Mouse (Mus musculus): ENCODE results near the gene Fam57a. TPM values are rescaled to one million over a fixed set of nuclear protein-coding genes. Genes with fewer than 3 reads are reported as not detected.
"Not testable (repeated sequence)": the region's sequence is repeated elsewhere in the genome, so short reads cannot be mapped to it uniquely, and the experiment has no call there.

Gene Fam57a
- polyA plus RNA-seq, 1 experiment from 2014 or later: 19.9 TPM

DNA sequence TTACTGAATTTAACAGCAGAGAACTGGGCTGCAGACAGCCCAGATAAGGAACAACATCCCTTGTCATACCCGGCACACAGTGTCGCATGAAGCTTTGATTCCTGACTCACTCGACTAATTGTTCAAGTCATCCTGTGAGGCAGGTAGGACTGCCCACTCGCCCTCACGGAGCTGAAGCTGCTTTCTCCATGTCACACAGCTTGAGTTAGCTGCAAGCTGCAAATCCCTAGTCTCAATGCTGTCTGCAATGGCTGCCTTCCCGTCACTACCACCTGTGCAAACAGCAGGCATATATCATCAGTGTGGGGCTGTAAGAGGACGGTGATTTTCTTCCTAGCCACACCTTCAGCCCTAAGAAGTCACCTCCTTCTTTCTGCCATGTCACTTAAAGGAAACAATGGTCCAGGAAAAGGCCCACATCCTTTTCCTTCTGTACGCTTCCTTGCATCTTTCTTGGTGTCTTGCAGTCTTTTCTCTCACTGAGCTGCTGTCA, 17.6 kb downstream of the Fam57a start:
- Histone ChIP-seq H3K27me3 (replicated peaks; ENCODE audit: control insufficient read depth, insufficient read depth, low read length) (no peaks in the 10 kb centered on the region), H3K9ac (ENCODE audit: low read depth, low read length) (no peak overlapping the region; the same call in 1 of the 2 replicates), H3K4me3 (ENCODE audit: low read depth, low read length) (peak overlapping the region; percentile 17), H3K4me1 (replicated peaks; ENCODE audit: control insufficient read depth, insufficient read depth, low read length) (no peaks in the 10 kb centered on the region; the same call in 1 of the 2 replicates), H3K27ac (ENCODE audit: low read depth, low read length) (peak overlapping the region; percentile 76), H3K4me2 (replicated peaks; ENCODE audit: low read depth) (peak overlapping the region; percentile 52), H3K36me3 (ENCODE audit: control insufficient read depth, insufficient read depth) (no peaks in the 10 kb centered on the region), H3K9me3 (ENCODE audit: control insufficient read depth) (no peaks in the 10 kb centered on the region)
- TF ChIP-seq CTCF (IDR thresholded peaks at IDR 0.05; ENCODE audit: low read depth): no peak
- ATAC-seq: peak; percentile 61
- 29% methylated on average over 8 of the region's 8 CpGs for WGBS

DNA sequence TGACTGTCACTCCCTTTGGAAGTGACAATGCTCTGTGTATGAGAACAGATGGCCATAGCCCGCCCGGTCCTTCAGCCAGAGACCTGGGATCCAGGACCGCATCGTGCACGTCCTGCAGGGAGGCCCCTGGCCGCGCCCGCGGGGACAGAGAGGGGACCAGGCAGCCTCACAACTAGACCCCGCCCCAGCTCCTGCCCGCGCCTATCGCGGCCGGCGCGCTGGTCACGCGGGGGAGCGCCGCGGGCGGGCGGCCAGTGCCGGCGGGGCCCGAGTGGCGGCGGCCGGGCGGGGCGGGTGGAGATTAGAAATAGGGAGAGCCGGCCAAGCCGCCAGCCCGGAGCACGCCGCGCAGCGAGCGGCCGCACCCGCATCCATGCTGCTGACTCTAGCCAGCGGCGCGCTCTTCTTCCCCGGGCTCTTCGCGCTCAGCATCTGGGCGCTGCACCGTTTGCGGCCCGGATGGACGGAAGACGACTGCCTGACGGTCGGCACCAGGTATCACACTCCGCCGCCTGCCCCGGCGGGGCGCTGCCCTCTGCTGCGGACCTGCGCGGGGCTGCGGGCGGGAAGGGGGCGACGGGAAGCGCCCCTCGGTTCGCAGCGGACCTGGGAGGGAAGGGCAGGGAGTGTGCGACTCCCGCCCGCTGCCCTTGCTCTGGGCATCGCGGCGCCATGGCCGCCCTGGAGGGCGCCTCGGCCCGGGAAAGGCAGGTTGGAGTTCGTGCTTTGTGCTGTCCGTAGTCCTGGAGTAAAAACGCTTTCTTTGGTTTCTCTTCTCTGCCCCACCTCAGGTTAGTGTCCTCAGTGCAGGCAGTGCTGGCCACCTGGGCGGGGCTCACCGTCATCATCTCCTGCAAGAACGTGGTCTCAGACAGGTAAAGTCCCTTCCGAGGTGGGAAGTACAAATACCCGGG, 22.5 kb downstream of the Fam57a start:
- Histone ChIP-seq H3K27me3 (replicated peaks; ENCODE audit: control insufficient read depth, insufficient read depth, low read length) (no peaks in the 10 kb centered on the region), H3K4me2 (replicated peaks; ENCODE audit: low read depth) (peak overlapping the region; percentile 99), H3K9ac (ENCODE audit: low read depth, low read length) (peak overlapping the region; percentile 72), H3K27ac (ENCODE audit: low read depth, low read length) (peak overlapping the region; percentile 70), H3K36me3 (ENCODE audit: control insufficient read depth, insufficient read depth) (peaks cover 17% of the 10 kb centered on the region; the same call in 1 of the 2 replicates), H3K9me3 (ENCODE audit: control insufficient read depth) (no peaks in the 10 kb centered on the region), H3K4me3 (ENCODE audit: low read depth, low read length) (peak overlapping the region; percentile 89), H3K4me1 (replicated peaks; ENCODE audit: control insufficient read depth, insufficient read depth, low read length) (no peaks in the 10 kb centered on the region)
- ATAC-seq: peak; percentile 91
- TF ChIP-seq CTCF (IDR thresholded peaks at IDR 0.05; ENCODE audit: low read depth): peak; percentile 40
- 1% methylated on average over 88 of the region's 90 CpGs for WGBS

DNA sequence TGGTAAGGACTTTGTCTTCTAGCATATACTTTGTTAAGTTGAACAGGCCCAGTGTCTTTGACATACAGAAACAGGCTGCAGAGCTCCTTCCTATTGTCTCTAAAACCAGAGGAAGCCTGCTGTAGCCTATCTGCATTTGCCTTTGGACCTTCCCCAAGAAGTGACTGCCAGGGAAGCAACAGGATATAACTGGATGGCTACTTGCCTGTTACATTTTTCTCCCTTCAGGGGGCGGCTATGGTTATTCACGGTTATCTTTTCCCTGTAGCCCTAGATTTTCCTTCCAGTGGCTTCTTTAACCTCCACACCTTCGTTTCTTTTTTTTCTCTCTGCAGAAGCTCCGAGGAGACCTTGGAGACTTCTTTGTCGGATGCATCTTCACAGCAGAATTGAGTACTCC, 27.3 kb downstream of the Fam57a start:
- Histone ChIP-seq H3K4me2 (replicated peaks; ENCODE audit: low read depth) (no peak overlapping the region), H3K27me3 (replicated peaks; ENCODE audit: control insufficient read depth, insufficient read depth, low read length) (no peaks in the 10 kb centered on the region), H3K9me3 (ENCODE audit: control insufficient read depth) (no peaks in the 10 kb centered on the region), H3K27ac (ENCODE audit: low read depth, low read length) (peak overlapping the region; percentile 28; the same call in 1 of the 2 replicates), H3K9ac (ENCODE audit: low read depth, low read length) (no peak overlapping the region), H3K4me3 (ENCODE audit: low read depth, low read length) (no peak overlapping the region), H3K36me3 (ENCODE audit: control insufficient read depth, insufficient read depth) (peaks cover 35% of the 10 kb centered on the region), H3K4me1 (replicated peaks; ENCODE audit: control insufficient read depth, insufficient read depth, low read length) (no peaks in the 10 kb centered on the region)
- 87% methylated on average over 5 of the region's 5 CpGs for WGBS
- TF ChIP-seq CTCF (IDR thresholded peaks at IDR 0.05; ENCODE audit: low read depth): no peak
- no peak for ATAC-seq

DNA sequence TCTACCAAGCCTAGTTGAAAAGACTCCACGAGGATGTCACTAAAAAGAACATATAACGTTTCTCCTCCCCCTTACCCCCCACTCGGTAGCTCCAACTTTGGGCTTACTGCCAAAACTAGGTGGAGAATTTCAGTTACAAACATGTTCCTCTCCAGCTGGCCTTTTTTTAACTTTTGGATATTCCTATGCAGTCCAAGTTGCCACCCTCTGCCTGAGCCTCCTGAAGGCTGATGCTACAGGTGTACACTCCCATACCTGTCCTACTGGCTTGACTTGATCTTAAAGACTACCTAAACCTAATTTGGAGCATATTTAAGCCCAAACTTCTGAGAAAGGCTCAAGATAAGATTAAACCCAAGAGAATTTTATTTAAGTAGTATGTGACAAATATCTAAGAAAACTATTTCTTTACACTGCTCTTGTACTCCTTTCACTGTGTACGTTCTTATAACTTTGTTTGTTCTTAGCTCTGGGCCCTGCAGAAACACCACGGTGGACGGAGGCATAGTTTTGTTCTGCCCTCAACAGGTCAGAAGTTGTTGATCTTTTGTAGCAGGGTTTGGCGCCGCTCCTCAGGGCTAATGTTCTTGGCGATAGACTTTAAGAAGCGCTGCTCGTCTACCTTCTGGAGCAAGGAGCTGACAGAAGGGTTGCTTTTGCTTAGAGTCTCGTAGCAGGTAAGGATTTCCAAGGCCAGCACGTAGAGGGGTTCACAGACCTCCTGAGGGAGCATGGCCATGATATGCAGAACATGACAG, 30.9 kb downstream of the Fam57a start:
- H3K4me3 ChIP-seq (ENCODE audit: low read depth, low read length): no peak overlapping the region
- no peak for TF ChIP-seq CTCF (IDR thresholded peaks at IDR 0.05; ENCODE audit: low read depth)
- 76% methylated on average over 13 of the region's 13 CpGs for WGBS
- no peaks in the 10 kb centered on the region for H3K9me3 ChIP-seq (ENCODE audit: control insufficient read depth)
- no peak overlapping the region for H3K27ac ChIP-seq (ENCODE audit: low read depth, low read length)
- no peak overlapping the region for H3K4me2 ChIP-seq (replicated peaks; ENCODE audit: low read depth)
- no peak overlapping the region for H3K9ac ChIP-seq (ENCODE audit: low read depth, low read length)
- no peaks in the 10 kb centered on the region for H3K4me1 ChIP-seq (replicated peaks; ENCODE audit: control insufficient read depth, insufficient read depth, low read length)
- no peaks in the 10 kb centered on the region for H3K27me3 ChIP-seq (replicated peaks; ENCODE audit: control insufficient read depth, insufficient read depth, low read length)
- ATAC-seq: no peak
- H3K36me3 ChIP-seq (ENCODE audit: control insufficient read depth, insufficient read depth): peaks cover 52% of the 10 kb centered on the region

DNA sequence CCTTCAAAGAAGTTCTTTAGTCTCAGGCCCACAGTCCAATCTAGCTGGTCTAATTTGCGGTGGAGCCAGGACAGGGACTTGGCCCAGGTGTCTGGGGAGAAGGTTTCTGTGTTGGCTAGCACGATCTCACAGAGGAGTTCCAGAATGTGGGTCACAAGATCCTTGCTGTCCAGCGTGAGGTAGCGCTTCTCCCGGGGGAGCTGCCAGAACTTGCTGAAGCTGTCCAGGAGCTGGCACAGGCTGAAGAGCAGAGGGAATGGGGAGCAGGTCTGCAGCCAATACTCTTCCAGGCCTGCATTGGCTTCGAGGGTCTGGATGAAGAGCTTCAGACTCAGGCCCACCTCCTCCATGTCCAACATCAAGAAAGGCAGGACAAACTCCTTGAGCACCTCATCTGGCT, 32.1 kb downstream of the Fam57a start:
- H3K27ac ChIP-seq (ENCODE audit: low read depth, low read length); H3K4me1 ChIP-seq (replicated peaks; ENCODE audit: control insufficient read depth, insufficient read depth, low read length); H3K9ac ChIP-seq (ENCODE audit: low read depth, low read length); H3K4me3 ChIP-seq (ENCODE audit: low read depth, low read length); H3K27me3 ChIP-seq (replicated peaks; ENCODE audit: control insufficient read depth, insufficient read depth, low read length); ATAC-seq; H3K9me3 ChIP-seq (ENCODE audit: control insufficient read depth); H3K4me2 ChIP-seq (replicated peaks; ENCODE audit: low read depth): not testable (repeated sequence)
- H3K36me3 ChIP-seq (ENCODE audit: control insufficient read depth, insufficient read depth): peaks cover 44% of the 10 kb centered on the region
- 100% methylated on average over 2 of the region's 6 CpGs for WGBS

DNA sequence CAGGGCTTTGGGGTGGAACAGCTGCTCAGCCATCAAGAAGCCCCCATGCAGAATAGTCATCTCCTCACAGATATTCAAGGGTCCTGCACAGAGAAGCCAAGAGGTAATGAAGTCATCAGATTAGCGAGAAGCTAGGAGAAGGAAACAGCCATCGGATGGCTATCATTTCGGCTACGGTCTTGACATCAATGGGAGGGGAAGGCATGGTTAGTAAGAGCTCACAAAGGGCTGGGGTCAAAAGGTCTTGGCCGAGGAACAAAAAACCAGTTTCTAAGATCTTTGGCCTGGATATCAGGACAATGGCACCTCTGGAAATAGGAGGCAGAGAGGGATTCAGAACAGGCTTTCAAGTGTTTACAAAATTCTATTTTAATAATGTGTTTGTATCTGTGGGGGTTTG, 34.4 kb downstream of the Fam57a start:
- 85% methylated on average over 5 of the region's 5 CpGs for WGBS
- Histone ChIP-seq H3K9ac (ENCODE audit: low read depth, low read length) (no peak overlapping the region), H3K4me2 (replicated peaks; ENCODE audit: low read depth) (no peak overlapping the region), H3K27me3 (replicated peaks; ENCODE audit: control insufficient read depth, insufficient read depth, low read length) (no peaks in the 10 kb centered on the region), H3K4me3 (ENCODE audit: low read depth, low read length) (no peak overlapping the region), H3K9me3 (ENCODE audit: control insufficient read depth) (no peaks in the 10 kb centered on the region), H3K36me3 (ENCODE audit: control insufficient read depth, insufficient read depth) (peaks cover 24% of the 10 kb centered on the region), H3K27ac (ENCODE audit: low read depth, low read length) (no peak overlapping the region), H3K4me1 (replicated peaks; ENCODE audit: control insufficient read depth, insufficient read depth, low read length) (no peaks in the 10 kb centered on the region)
- no peak for TF ChIP-seq CTCF (IDR thresholded peaks at IDR 0.05; ENCODE audit: low read depth)
- no peak for ATAC-seq

Measured in intestine, postnatal 0 days (tissue).